Mouse (Mus musculus) layer of hippocampus, postnatal 14 days (tissue): ENCODE data around the gene Brsk2. TPM values are rescaled to one million over a fixed set of nuclear protein-coding genes. Genes with fewer than 3 reads are reported as not detected.

Source experiments
- DNase-seq, 2 experiments: peaks; one replicate each; pipeline ENCODE4 v3.0.0; 2021 to 2022; ENCODE audit warnings: low spot score in 2 of 2, mixed read lengths in 1 of 2
- microRNA-seq, 2 experiments: library from miRNA; unstranded; fragments of <30 nt; microRNA quantifications; one replicate each; pipeline ENCODE4 v1.2.0; 2021
- total RNA-seq, 2 experiments: library from RNA; stranded (reverse); gene quantifications; 2 replicates each; pipeline ENCODE4 v1.2.3; 2021

Gene Brsk2
- total RNA-seq, 2 experiments from 2014 or later = 174 to 177 TPM

GRCm38 (mm10) chr7:142020827-142021226 is 71.3 kb downstream of the Brsk2 start:
- DNase-seq = no peak

- DNase-seq = no peak
Measured at GRCm38 (mm10) chr7:142025196-142025595, 75.6 kb downstream of the Brsk2 start.

- no peak for DNase-seq
Measured at GRCm38 (mm10) chr7:142025926-142026325, 76.4 kb downstream of the Brsk2 start.

GRCm38 (mm10) chr7:142030073-142030472 is 80.5 kb downstream of the Brsk2 start:
- no peak for DNase-seq

- no peak for DNase-seq
Measured at GRCm38 (mm10) chr7:142034198-142034597, 84.6 kb downstream of the Brsk2 start.

- DNase-seq = no peak
Measured at GRCm38 (mm10) chr7:142035048-142035811, 85.7 kb downstream of the Brsk2 start.

GRCm38 (mm10) chr7:142037553-142038170 is 88.1 kb downstream of the Brsk2 start:
- peak; percentile 22 to 37 for DNase-seq

- DNase-seq = no peak
Measured at GRCm38 (mm10) chr7:142040756-142041155, 91.2 kb downstream of the Brsk2 start.

GRCm38 (mm10) chr7:142045344-142045743 is 95.8 kb downstream of the Brsk2 start:
- DNase-seq = no peak

- no peak for DNase-seq
Measured at GRCm38 (mm10) chr7:142045932-142046331, 96.4 kb downstream of the Brsk2 start.

- DNase-seq = no peak
Measured at GRCm38 (mm10) chr7:142050536-142050935, 101.0 kb downstream of the Brsk2 start.

Small RNA genes within 50 kb of the gene (microRNA-seq; reads per million reads assigned to microRNA genes)
- 1.7 to 3.2 reads per million in 2 experiments for gene Mir3104

Other genes starting within 250 kb of the Brsk2 start
- not detected for gene Muc5ac, start 160.8 kb upstream of the Brsk2 start, total RNA-seq
- gene Muc5b, start 110.7 kb upstream of the Brsk2 start, total RNA-seq = not detected
- gene Tollip, start 31.2 kb upstream of the Brsk2 start, total RNA-seq = 100 to 1,000 TPM; 135 to 142 TPM
- gene Mob2, start 111.3 kb downstream of the Brsk2 start, total RNA-seq = 10 to 100 TPM; 23.6 to 27.1 TPM
- 100 to 1,000 TPM; 139 to 140 TPM for gene Dusp8, start 146.1 kb downstream of the Brsk2 start, total RNA-seq
- gene Gm45618, start 171.0 kb downstream of the Brsk2 start, total RNA-seq = not detected
- gene Gm39115, start 186.3 kb downstream of the Brsk2 start, total RNA-seq = not detected
- not detected for gene Gm45337, start 194.9 kb downstream of the Brsk2 start, total RNA-seq
- not detected for gene Gm29735, start 207.4 kb downstream of the Brsk2 start, total RNA-seq
- not detected for gene Gm4553, start 216.0 kb downstream of the Brsk2 start, total RNA-seq
- not detected for gene Krtap5-2, start 226.3 kb downstream of the Brsk2 start, total RNA-seq
- not detected for gene Gm10153, start 240.6 kb downstream of the Brsk2 start, total RNA-seq